In genomic region chr1:87418733-87419132, GRCm38 (mm10) we compare ENCODE assay signal across 8 mouse cellular contexts. TPM values are rescaled to one million over a fixed set of nuclear protein-coding genes. Genes with fewer than 3 reads are reported as not detected.
DNase-seq lines count a peak whose midpoint lies in the region; ATAC-seq lines count a peak whose summit lies in the region.

No protein-coding gene starts in this region.

- peaks cover 47% of the 10 kb centered on the region for H3K36me3 ChIP-seq in kidney, embryonic 16.5 days (ENCODE audit: insufficient read depth, low read length)
- H3K36me3 ChIP-seq in forebrain, embryonic 13.5 days (ENCODE audit: poor library complexity, severe bottlenecking) = peaks cover 59% of the 10 kb centered on the region

- no peaks in the 10 kb centered on the region for H3K27me3 ChIP-seq in kidney, embryonic 16.5 days (ENCODE audit: insufficient read depth, low read length)
- H3K27me3 ChIP-seq in forebrain, embryonic 13.5 days = no peaks in the 10 kb centered on the region

- no peaks in the 10 kb centered on the region for H3K9me3 ChIP-seq in kidney, embryonic 16.5 days (ENCODE audit: low read length)
- H3K9me3 ChIP-seq in forebrain, embryonic 13.5 days (replicated peaks) = no peaks in the 10 kb centered on the region

- H3K9ac ChIP-seq in kidney, embryonic 16.5 days (replicated peaks; ENCODE audit: low read length) = no peak overlapping the region
- no peak overlapping the region for H3K9ac ChIP-seq in forebrain, embryonic 13.5 days

- H3K4me1 ChIP-seq in kidney, embryonic 16.5 days (ENCODE audit: insufficient read depth, low read length) = no peaks in the 10 kb centered on the region
- no peaks in the 10 kb centered on the region for H3K4me1 ChIP-seq in forebrain, embryonic 13.5 days

- no peak overlapping the region for H3K4me2 ChIP-seq in kidney, embryonic 16.5 days (replicated peaks; ENCODE audit: low read depth, low read length)
- no peak overlapping the region for H3K4me2 ChIP-seq in forebrain, embryonic 13.5 days

- no peak overlapping the region for H3K27ac ChIP-seq in kidney, embryonic 16.5 days (ENCODE audit: low read length)
- H3K27ac ChIP-seq in forebrain, embryonic 13.5 days = no peak overlapping the region

- WGBS in kidney, embryonic 16.5 days = 86% methylated on average over 4 of the region's 4 CpGs
- WGBS in forebrain, embryonic 13.5 days = 86% methylated on average over 4 of the region's 4 CpGs

- ATAC-seq in kidney, embryonic 16.5 days (ENCODE audit: low FRiP score, low TSS enrichment) = no peak
- peak; percentile 85 for ATAC-seq in erythroid progenitor cell, adult 5-6 weeks (replicated peaks; ENCODE audit: low FRiP score, poor library complexity, severe bottlenecking)
- ATAC-seq in forebrain, embryonic 13.5 days = no peak

- DNase-seq in kidney, adult 18-20 months = peak; percentile 7
- peak; percentile 40 to 42 for DNase-seq in B cell, adult 2 months
- DNase-seq in MEL-GATA-1-ER (ENCODE audit: extremely low read depth, low read depth) = peak; percentile 54
- peak; percentile 20 for DNase-seq in retina, postnatal 7 days (ENCODE audit: low read depth, low spot score)
- DNase-seq in urinary bladder, postnatal 4 days (ENCODE audit: low spot score in 2 of 2) = no peak

- no peak overlapping the region for H3K4me3 ChIP-seq in kidney, embryonic 16.5 days (ENCODE audit: low read length)
- H3K4me3 ChIP-seq in forebrain, embryonic 13.5 days = no peak overlapping the region

RNA-seq across cellular contexts. Expression of gene Kcnj13, which starts 24.2 kb away (rescaled TPM):
- 0.94 and 1.2 TPM in 2 replicates for polyA plus RNA-seq in kidney, embryonic 16.5 days (2015; fragmentation: Nextera tagmentation; extraction: Ambion mirVana)
- not detected in 2 replicates for total RNA-seq in erythroid progenitor cell, adult 5-6 weeks (2015; ENCODE audit: low replicate concordance)
- total RNA-seq in erythroid progenitor cell, adult 5-6 weeks (2017; ENCODE audit: low replicate concordance) = not detected in 2 replicates
- polyA plus RNA-seq in forebrain, embryonic 13.5 days (2015; fragmentation: Nextera tagmentation; extraction: Ambion mirVana) = 6.4 and 10.4 TPM in 2 replicates

RNA-seq across cellular contexts. Expression of gene Snorc, which starts 51.3 kb away (rescaled TPM):
- not detected in 2 replicates for polyA plus RNA-seq in kidney, embryonic 16.5 days (2015; fragmentation: Nextera tagmentation; extraction: Ambion mirVana)
- total RNA-seq in erythroid progenitor cell, adult 5-6 weeks (2015; ENCODE audit: low replicate concordance) = not detected in 2 replicates
- total RNA-seq in erythroid progenitor cell, adult 5-6 weeks (2017; ENCODE audit: low replicate concordance) = not detected in 2 replicates
- polyA plus RNA-seq in forebrain, embryonic 13.5 days (2015; fragmentation: Nextera tagmentation; extraction: Ambion mirVana) = not detected in 2 replicates

Comparison
In these comparisons a context has a peak if more than half of its experiments do, and no peak if none do; other contexts are left out.
1. DNase-seq: peak in kidney, adult 18-20 months (single experiment), B cell, adult 2 months (2 of 2), MEL-GATA-1-ER (single experiment) and retina, postnatal 7 days (single experiment); none in urinary bladder, postnatal 4 days (0 of 2).